Mouse (Mus musculus): Measurements from ENCODE around the gene Phlda1.
"Not testable (repeated sequence)": the region's sequence is repeated elsewhere in the genome, so short reads cannot be mapped to it uniquely, and the experiment has no call there.

The Phlda1 gene

DNA sequence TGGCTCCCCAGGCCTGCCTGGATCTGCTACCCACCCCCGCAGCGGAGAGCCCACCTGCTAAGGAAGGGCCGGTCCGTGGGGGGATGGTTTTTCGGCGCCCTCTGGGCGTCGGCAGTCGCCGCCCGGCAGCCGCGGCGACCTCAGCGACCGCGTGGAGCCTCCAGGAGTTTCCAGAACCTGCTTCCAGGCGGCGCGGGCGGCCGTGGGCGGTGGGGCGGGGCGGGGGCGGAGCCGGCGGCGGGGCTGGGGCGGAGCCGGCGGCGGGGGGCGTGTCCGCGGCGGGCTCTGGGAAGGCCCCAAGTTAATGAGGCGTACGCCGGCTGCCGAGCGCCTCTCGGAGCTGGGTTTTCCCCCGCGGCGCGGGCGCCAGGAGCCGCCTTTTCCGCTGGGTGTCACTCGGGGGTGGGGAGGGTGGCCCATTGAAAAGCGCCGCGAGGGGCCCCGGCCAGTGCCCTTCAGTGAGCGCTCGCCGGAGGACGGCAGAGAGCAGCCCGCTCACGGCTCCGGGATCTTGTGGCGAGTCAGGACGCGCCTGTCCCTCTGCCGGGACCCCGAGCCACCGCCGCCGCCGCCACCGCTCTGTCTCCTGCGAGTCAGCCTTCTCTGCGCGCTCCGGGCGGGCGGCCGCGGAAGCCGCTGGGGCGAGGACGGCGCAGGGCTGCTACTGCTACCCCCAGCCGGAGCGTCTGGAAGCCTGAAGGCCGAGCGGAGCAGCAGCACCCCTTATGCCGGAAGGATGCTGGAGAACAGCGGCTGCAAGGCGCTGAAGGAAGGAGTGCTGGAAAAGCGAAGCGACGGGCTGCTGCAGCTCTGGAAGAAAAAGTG, at the start of gene Phlda1:
Phlda1 (plus strand) TSS at position 186 of the 825 bp plus-strand sequence.
- DNase-seq: peak; percentile 96

DNA sequence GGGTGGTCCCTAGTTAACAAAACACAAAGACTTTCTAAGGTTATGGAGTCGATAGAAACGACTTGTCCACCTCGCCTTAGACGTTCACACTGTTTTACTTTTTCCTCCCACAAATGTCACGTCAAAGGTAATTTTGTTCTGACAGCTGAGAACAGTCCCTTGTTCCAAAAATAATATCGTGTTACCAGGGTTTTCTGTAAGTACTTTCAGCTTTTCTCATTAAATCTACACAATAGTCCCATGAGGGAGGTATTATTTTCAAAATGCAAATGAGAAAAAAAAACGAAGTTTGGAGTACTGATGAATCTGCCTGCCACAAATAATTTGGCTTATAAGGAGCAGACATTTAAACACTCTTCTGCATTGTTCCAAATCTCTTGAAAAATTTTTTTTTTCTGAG, 48.0 kb upstream of the Phlda1 start:
- DNase-seq: no peak

DNA sequence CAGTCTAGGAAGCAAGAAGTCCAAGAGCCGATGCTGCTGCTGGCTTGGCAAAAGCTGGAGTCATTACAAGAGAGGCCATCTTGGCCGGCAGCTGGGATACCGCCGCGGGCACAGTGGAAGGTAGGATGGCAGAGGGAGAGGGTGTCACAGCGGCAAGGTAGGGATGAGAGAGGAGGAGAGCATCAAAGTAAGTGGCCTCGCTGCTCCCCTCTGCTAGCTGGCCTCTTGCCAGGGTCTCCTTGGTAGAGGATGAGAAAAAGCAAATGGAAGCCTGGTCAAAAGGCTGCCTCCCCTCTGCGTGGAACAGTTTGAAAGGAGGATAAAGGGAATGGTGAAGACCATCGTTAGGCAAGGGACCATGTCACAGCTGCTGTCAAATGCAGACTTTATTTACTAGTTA, 47.0 kb upstream of the Phlda1 start:
- no peak for DNase-seq

DNA sequence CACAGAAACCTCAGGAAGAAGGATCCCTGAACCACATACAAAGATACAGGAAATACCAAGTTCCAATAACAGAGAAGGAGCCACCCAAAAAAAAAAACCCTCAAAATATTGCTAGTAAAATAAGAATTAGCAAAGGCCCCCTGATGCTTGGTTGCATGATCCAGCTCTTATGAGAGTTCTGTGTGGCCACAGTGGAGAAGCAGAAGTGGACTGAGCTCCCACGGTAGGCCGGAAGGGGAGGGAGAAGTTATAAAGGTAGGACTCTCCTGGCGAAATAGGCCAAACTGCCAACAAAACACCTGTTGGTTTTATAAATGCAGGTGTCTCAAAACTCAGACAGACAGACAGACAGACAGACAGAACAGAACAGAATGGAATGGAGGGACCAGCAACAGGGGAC, 46.2 kb upstream of the Phlda1 start:
- DNase-seq: no peak

DNA sequence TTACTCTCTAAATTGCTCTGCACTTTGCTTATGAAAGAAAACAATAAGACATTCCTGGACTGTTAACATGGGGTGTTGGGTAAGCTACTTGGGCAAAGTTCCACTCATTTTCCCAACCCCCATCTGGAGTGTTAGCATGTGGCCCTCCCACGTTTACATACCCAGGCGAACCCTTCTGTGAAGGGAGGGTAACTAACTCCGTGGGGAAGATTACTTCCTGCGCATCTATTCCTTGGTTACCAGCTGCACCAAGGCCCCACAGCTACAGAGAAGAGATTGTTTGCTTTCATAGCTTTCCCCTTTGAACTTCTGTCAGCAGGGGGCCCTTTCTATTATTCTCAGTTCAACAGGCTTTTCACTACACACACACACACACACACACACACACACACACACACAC, 45.7 kb upstream of the Phlda1 start:
- peak; percentile 37 for DNase-seq

DNA sequence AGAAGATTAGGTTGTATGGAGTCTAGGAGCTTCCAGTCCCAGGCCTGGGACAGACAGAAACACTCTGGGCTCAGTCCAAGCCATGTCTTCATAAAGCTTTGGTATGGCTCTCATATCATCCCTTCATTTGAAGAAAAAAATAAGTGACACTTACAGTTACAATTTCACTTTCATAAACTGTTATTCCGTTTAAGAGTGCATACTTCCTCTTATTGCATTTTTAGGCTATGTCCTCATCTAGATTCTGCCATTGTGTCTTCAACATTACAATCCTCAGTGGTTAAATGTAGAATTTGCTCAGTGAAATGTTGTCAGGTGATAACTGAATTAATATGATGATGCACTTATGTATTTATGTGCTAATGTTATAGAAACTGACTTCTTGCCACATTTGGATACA, 41.3 kb upstream of the Phlda1 start:
- DNase-seq: no peak

DNA sequence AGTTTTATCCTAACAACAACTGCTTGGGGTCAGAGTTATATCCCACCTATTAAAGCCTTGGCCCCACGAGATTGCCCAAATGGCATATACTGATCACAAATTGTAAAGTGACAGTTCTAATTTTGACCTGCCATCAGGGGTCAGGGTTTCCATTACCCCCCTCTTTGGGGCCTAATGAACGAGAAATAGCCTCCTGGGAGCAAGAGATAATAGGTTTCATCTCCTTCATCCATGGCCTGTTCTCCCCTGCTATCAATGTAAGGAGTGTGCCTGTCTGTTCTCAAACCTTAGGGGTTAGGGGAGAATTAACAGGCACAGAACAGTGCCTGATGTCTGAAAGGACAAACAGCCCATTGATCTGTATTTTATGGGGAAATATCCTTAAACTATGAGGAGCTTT, 40.7 kb upstream of the Phlda1 start:
- no peak for DNase-seq

DNA sequence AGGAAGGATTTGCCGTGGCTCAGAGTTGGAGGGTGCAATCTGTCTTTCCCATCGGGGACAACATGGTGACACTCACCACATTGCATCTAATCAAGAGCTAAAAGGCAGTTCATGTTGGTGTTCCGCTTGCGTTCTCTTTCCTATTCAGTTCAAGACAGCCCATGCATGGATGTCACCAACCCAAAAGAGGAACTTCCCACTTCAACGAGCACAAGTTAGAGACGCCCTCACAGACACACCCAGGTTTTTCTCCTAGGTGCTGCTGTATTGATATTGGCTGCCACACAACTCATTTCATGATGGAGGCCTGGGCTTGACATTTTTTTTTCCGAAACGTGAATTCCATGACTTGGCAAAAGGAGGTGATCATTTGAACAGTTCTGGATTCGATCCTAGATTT, 34.9 kb upstream of the Phlda1 start:
- DNase-seq: no peak

DNA sequence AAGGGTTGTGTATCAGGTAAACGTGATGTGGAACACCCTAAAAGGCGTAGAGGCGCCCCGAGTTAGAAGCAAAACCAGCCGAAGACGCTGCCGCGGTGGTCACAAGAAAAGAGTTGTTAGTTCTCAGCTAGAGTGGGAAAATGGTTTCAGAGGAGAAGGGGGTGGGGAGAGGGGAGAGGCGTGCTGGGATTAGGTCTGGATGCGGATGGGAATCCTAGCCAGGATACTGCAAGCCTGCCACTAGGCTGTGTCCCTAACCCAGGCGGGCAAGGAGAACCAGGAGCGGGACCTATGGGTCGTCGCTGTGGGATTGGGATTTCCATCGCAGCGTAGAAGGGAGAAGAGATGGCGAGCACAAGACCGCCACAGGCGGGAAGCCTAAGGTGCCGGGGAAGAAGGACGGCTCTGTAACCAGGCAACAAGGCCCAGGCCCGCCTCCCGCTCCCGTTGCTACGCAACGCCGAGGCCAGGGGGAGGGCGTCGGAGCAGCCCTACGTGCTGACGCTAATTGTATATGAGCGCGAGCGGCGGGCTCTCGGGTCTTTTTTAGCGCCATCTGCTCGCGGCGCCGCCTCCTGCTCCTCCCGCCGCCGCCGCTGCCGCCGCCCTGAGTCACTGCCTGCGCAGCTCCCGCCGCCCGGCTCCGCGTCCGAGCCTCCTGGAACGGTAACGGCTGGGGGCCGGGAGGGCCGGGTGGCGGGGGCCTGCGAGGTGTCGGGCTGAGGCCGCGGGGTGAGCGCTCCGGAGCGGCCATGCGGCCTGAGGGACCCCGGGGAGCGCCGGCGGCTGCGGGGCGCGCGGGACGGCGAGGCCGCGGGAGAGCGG, 33.2 kb upstream of the Phlda1 start, which contains the start of gene Nap1l1:
Nap1l1 (plus strand) TSS at position 538 of the 825 bp plus-strand sequence.
- peak; percentile 96 for DNase-seq

DNA sequence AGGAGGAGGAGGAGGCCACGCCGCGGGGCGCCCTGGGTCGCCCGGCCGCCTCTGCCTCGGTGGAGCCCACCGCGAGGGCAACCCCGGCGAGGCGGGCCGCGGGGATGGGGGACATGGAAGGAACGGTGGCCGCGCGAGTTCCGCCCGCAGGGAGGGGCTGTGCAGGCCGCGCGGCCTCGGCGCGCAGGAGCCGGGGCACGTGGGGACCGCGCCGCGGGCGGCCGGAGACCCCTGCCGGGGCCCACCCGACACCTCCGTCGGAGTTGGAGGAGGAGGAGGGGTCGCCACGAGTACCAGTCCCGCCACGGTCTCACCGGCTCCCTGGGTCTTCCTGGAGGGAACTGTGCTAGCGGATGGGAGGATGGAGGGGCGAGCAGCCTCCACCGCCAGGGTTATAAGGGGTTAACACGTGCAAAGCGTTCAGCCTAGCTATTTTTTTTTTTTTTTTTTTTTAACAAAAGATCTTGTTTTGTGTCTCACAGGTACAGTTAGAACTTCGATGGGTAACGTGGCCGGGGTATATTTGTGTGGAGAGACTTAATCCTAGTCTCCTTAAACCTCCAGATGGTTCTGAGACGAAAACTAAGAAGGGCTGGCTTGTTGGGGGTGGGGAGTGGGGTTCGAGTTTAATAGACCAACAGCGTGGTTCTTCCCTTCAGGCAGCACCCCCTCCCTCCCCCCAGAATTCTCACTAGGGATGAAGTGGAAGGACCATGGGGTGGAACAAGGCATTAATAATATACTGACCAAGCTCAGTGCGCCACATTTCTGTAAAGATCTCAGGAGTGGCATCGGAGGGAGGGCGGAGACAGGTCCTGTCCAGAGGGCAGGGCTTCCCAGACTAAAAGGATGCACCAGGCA, 32.3 kb upstream of the Phlda1 start:
- peak; percentile 35 for DNase-seq

DNA sequence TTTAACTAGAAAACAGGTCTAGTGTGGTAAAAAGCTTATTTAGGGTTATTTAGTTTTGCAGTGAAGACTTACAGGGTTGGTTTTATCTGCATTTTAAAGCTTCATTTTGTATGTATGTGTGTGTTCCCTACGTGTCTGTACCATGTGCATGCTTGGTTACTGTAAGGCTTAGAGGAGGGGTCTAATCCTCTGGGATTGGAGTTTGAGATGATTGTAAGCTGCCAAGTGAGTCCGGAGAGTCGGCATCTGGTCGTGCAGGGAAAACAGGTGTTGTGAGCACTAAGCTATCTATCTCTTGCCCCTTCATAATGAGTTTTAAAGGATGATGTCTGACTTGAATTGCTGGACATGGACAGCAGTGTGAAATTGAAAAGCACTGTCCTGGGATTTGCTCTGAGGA, 29.8 kb upstream of the Phlda1 start:
- DNase-seq: no peak

DNA sequence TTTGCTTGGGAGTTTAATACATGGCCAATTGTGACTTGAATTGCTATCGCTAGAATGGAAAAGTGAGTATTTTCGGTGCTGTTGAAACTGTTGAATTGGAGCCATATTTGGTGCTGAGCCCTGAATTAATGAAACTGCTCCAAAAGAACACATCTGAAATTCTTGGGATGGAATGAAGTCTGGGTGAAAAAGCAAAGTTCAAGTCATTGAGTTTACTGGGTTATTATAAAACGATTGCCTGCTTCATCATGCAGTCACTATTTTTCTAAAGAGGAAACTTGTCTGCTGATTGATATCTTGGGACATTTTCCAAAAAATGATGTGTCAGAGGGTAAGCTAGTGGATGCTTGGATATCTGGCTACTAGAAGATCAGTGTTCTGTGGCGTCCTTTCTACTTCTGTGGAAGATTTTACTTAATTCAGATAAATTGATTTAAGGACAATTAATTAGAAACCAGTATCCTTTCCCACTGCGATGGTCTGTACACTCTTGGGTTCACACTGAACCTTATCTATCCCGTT, 29.0 kb upstream of the Phlda1 start:
- DNase-seq: no peak

DNA sequence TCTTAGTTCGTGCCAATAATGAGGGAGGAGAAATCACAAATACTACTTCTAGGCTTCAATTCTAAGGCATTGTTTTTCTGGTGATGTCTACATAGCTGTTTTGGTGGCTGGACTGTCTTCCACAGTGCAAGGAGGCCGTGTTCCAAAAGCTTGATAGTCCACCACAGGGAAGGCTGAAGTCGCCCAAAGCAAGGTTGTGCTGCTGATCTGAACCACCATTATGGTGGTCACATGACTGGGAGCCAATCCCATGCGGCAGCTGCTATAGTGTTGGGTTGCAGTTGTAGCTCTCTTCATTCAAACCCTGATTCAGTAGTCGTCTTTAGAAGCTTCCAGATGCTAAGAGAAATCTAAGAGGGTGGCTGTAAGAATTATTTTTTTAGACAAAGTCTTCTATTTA, 26.5 kb upstream of the Phlda1 start:
- no peak for DNase-seq

DNA sequence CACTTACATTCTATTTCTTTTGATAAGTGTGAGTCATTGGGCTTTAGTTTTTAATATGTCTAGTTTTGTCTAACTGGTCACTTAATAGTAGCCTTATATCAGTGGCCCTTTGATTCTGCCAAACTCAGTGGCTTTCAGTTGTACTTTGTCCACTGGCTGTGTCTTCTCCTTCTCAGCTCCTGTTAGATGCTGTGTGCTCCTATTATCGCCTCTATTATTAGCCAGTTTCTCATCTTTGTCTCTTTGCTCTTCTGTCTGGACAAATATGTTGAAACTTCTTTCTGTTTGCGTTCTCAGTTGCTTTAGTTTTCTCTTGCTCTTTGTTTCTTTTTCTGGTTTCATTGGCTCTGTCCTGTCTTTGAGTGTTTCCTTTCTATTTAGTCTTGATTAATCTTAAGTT, 23.4 kb upstream of the Phlda1 start:
- no peak for DNase-seq

DNA sequence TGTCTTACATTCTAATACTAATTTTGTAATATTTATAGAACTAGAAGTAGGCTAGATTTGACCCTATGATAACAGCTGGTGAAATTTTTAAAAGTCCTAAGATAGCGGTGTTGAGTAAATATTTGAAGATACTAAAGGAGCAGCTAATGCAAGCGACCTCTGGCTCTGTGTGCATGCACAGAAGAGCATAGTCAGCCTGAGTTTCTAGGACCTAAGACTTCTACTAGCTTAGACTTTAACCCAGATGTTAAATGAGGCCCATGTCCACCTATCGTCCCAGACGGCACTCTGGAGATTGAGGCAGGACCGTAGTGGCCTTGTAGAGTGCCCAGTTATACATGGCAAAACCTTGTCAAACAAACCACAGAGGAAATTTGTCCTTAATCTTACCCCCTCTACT, 22.0 kb upstream of the Phlda1 start:
- DNase-seq: no peak

DNA sequence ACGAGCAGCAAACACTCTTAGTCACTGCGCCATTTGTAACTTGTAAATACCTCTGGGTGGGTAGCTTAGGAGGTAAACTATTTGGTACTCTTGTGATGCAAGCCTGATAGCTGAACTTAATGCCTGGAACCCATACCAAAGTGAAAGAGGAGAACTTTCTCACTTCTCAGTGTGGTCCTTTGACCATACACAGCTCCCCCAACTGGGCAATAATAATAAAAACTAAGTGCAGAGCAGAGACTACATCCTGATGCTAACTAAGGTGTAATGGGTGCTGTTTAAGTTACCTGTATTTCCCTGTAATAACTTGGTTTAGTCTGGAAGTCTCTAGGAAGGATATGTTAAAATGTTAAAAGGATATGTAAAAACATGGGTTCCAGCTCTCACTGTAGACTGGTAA, 17.3 kb upstream of the Phlda1 start:
- no peak for DNase-seq

DNA sequence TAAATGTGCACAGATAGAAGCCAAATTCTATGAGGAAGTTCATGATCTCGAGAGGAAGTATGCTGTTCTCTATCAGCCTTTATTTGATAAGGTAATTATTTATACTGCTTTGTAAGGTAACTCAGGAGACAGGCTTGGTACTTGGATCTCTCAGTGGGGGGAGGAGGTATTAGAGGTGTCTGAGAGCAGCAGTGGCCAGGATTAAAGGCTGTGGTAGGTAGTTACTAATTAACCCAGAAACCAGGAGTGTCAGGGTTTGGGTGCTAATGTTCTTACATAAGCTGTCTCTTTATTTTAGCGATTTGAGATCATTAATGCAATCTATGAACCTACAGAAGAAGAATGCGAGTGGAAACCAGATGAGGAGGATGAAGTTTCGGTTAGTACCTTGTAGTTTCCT, 16.0 kb upstream of the Phlda1 start:
- DNase-seq: not testable (repeated sequence)

DNA sequence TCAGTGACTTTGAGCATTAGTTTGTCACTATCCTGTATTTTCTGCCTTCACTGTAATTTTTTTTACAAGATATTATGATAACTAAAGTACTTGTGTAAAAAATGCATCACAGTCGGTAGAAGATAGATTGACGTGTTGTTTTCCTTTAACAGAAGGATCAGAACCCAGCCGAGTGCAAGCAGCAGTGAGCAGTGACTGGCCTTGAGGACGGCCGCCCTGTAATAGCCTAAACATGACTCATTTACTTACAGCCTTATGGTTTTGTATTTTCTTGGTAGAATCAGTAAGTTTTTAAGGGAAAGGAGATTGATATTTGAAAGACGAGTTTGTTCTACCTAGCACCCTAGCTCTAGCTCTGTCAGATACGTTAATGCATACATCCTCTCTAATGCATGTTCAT, 10.2 kb upstream of the Phlda1 start:
- no peak for DNase-seq

DNA sequence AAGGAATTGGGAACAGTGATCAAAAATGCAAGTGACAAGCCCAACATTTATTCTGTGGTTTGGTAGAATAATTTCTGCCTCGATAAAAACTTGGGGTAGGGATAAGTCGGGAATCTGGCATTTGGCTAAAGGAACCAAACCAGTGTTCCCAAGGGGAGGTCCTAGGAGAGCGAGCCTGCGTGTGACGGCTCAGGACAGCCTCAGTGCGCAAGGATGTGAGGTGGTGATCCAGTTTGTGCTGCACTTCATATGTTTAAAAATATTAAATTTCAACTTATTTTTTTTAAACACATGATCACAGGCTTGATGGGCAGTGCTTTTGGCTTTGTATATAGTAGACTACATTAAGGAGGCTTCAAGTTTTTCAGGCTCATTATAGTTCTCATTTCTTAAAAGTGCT, 6.2 kb upstream of the Phlda1 start:
- no peak for DNase-seq

DNA sequence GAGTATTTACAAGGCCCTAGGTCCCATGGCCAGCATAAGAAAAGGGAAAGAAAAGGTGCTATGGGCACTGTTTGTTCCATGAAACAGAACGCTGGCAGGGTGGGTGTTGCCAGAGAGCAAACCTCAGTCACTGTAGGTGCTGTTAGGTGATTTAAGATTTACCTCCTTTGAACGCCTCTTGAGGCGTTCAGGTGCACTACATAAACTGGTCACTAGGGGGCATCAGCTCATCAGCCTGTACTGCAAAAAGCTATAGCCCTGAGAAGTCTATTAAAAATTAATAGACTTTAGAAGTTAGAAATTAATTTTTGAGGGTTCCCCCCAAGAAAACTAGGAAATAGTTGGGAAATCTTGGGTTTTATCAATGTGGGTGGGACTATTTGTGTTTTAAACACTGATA, 3.0 kb upstream of the Phlda1 start:
- peak; percentile 88 for DNase-seq

DNA sequence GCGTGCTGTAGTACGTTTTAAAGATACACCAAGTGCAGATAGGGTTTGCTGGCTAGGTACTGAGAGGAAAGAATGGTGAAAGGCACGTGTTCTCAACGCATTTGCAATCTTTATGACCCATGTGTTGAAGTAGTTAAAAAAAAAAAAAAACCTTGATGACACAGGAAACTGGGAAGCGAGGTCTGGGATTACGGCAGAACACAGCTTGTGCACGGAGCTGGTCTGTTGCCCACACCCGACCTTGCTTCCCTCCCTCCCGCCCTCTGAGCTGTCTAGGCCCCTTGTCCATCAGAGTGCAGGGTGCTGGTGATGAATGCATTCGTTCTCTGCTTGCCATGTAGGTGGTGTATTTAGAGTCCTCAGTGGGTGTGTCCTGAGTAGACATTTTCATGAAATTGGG, 2.4 kb upstream of the Phlda1 start:
- no peak for DNase-seq

DNA sequence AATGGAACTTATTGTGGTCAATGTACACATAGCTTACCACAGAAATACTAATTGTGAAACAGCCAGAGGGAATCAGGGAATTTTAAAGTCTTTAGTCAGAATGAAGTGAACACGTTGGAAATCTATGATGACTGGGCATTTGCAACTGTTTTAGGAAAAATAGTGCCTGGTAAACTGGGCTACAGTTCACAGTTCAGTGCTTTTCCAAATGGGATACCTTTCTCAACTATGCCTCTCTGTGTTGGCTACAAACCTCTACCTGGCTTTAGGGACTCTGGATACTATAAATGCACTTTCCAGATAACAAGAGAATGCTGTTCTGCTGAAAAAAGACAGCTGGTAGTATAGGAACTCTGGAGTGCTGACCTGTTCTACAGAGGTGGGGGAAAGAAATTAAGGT, 1.5 kb upstream of the Phlda1 start:
- no peak for DNase-seq

DNA sequence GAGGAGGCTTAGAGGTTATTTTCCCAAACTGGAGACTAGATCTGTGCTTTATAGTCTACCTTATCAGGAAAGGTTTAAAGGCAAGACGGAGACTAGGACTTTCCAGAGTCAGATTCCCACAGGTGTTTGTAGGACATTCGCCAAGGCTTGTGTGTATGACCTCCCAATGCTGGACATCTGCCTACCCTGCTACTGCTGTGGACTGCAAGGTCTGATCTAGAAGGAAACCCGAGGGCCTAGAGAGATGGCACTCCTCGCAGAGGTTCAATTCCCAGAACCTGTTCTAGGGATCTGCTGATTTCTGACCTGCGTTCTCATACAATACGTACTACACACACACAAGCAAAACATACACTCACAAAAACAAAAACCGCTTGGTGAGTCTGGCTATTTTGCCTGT, 680 bp upstream of the Phlda1 start:
- DNase-seq: no peak
